ENCODE assay signal across 8 mouse cellular contexts in genomic region chr3:134331499-134332153, GRCm38 (mm10).
A peak's percentile ranks its signal among the peaks of the same experiment; 100 is the strongest.
DNase-seq lines count a peak whose midpoint lies in the region; ATAC-seq lines count a peak whose summit lies in the region.

No protein-coding gene starts in this region.

- no peaks in the 10 kb centered on the region for H3K27me3 ChIP-seq in liver, embryonic 11.5 days (replicated peaks; ENCODE audit: control insufficient read depth, insufficient read depth, low read length)
- H3K27me3 ChIP-seq in forebrain, embryonic 10.5 days (ENCODE audit: poor library complexity, severe bottlenecking), result no peaks in the 10 kb centered on the region
- H3K27me3 ChIP-seq in midbrain, embryonic 14.5 days (ENCODE audit: control insufficient read depth, insufficient read depth, low read length), result no peaks in the 10 kb centered on the region

- H3K9me3 ChIP-seq in liver, embryonic 11.5 days (ENCODE audit: control insufficient read depth, low read length), result no peaks in the 10 kb centered on the region
- H3K9me3 ChIP-seq in forebrain, embryonic 10.5 days, result no peaks in the 10 kb centered on the region
- H3K9me3 ChIP-seq in midbrain, embryonic 14.5 days (ENCODE audit: control insufficient read depth, low read length), result no peaks in the 10 kb centered on the region

- no peak for ATAC-seq in liver, embryonic 11.5 days (replicated peaks; ENCODE audit: low FRiP score)
- ATAC-seq in midbrain, embryonic 14.5 days (ENCODE audit: low FRiP score, low TSS enrichment), result peak; percentile 73; the same call in 1 of the 2 replicates
- no peak for ATAC-seq in megakaryocyte, adult 5-6 weeks (ENCODE audit: poor library complexity, severe bottlenecking)

- no peaks in the 10 kb centered on the region for H3K4me1 ChIP-seq in liver, embryonic 11.5 days (replicated peaks; ENCODE audit: control insufficient read depth, insufficient read depth, low read length)
- H3K4me1 ChIP-seq in forebrain, embryonic 10.5 days, result peaks cover 17% of the 10 kb centered on the region
- H3K4me1 ChIP-seq in midbrain, embryonic 14.5 days (ENCODE audit: control insufficient read depth, insufficient read depth, low read length), result peaks cover 14% of the 10 kb centered on the region; the same call in 1 of the 2 replicates

- no peak overlapping the region for H3K9ac ChIP-seq in liver, embryonic 11.5 days (ENCODE audit: low read depth, low read length)
- H3K9ac ChIP-seq in midbrain, embryonic 14.5 days (replicated peaks; ENCODE audit: low read length), result peak overlapping the region; percentile 30; the same call in 1 of the 2 replicates

- peak overlapping the region; percentile 41; the same call in 1 of the 2 replicates for H3K4me2 ChIP-seq in liver, embryonic 11.5 days
- H3K4me2 ChIP-seq in midbrain, embryonic 14.5 days (ENCODE audit: low read length), result peak overlapping the region; percentile 53

- H3K4me3 ChIP-seq in liver, embryonic 11.5 days (ENCODE audit: low read depth, low read length), result no peak overlapping the region
- H3K4me3 ChIP-seq in forebrain, embryonic 10.5 days, result peak overlapping the region; percentile 29; the same call in 1 of the 2 replicates
- peak overlapping the region; percentile 25 for H3K4me3 ChIP-seq in midbrain, embryonic 14.5 days (replicated peaks; ENCODE audit: low read depth, low read length)

- no peak overlapping the region for H3K27ac ChIP-seq in liver, embryonic 11.5 days (ENCODE audit: low read depth, low read length)
- 0 out of 2 replicates have a peak overlapping the region, but pooled peaks have one; percentile 40 for H3K27ac ChIP-seq in forebrain, embryonic 10.5 days
- H3K27ac ChIP-seq in midbrain, embryonic 14.5 days (replicated peaks; ENCODE audit: low read depth, low read length), result peak overlapping the region; percentile 73

- no peak for DNase-seq in liver, embryonic 11.5 days (ENCODE audit: low spot score)
- no peak for DNase-seq in liver
- DNase-seq in forebrain, embryonic 10.5 days (ENCODE audit: extremely low spot score, low spot score), result no peak
- peak; percentile 3 for DNase-seq in hindlimb bud, embryonic 11.5 days (ENCODE audit: extremely low spot score, low read depth, low spot score)
- peak; percentile 79 for DNase-seq in midbrain, embryonic 14.5 days
- DNase-seq in adipocyte (ENCODE audit: low spot score), result no peak
- DNase-seq in adrenal gland, postnatal 25 days, result no peak

- no peaks in the 10 kb centered on the region for H3K36me3 ChIP-seq in liver, embryonic 11.5 days (ENCODE audit: control insufficient read depth, insufficient read depth, low read length)
- H3K36me3 ChIP-seq in forebrain, embryonic 10.5 days (replicated peaks), result no peaks in the 10 kb centered on the region
- H3K36me3 ChIP-seq in midbrain, embryonic 14.5 days (ENCODE audit: control insufficient read depth, insufficient read depth, low read length), result no peaks in the 10 kb centered on the region

- WGBS in liver, embryonic 11.5 days, result 55% methylated on average over 16 of the region's 16 CpGs
- WGBS in forebrain, embryonic 10.5 days, result 63% methylated on average over 16 of the region's 16 CpGs
- WGBS in midbrain, embryonic 14.5 days, result 31% methylated on average over 16 of the region's 16 CpGs

Comparison
In these comparisons a context has a peak if more than half of its experiments do, and no peak if none do; other contexts are left out.
1. DNase-seq: peak in hindlimb bud, embryonic 11.5 days (single experiment) and midbrain, embryonic 14.5 days (single experiment); none in liver, embryonic 11.5 days (single experiment), liver (single experiment), forebrain, embryonic 10.5 days (single experiment), adipocyte (single experiment) and adrenal gland, postnatal 25 days (single experiment).